Mouse (Mus musculus) fibroblast of lung, adult 2 months (primary cell): ENCODE results near the gene Ccl20.
A peak's percentile ranks its signal among the peaks of the same experiment; 100 is the strongest.

Experiments
- DNase-seq: peaks from one replicate; pipeline ENCODE4 v3.0.0-alpha.2; 2011; ENCODE audit warnings: low read depth

Ccl20 gene

DNA sequence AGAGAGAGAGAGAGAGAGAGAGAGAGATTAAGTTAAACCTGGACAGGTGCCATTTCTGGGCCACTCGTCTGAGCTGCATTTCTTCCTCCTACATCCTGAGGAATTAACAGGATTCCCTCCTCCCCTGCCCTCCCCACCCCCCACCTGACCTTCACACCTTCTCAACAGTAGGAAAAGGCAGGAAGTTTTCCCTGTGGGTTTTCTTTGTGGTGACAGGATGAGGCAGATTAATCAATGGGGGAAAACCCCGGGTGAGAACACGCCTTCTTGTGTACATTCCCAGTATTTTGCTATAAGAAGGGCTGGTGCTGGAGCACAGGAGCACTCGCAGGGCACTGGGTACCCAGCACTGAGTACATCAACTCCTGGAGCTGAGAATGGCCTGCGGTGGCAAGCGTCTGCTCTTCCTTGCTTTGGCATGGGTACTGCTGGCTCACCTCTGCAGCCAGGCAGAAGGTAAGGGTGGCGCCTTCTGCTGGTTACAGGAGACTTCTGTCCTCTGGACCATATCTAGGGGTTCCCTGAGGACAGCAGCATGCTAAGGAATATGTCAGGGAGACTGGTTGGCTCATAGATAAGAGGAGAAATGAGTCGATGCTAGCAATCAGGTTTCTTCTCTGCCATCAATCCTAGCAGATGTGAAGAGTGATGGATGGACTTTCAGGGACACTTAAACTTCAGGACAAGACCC, at the start of gene Ccl20:
Ccl20 (plus strand) TSS at position 320 of the 691 bp plus-strand sequence.
- no peak for DNase-seq

DNA sequence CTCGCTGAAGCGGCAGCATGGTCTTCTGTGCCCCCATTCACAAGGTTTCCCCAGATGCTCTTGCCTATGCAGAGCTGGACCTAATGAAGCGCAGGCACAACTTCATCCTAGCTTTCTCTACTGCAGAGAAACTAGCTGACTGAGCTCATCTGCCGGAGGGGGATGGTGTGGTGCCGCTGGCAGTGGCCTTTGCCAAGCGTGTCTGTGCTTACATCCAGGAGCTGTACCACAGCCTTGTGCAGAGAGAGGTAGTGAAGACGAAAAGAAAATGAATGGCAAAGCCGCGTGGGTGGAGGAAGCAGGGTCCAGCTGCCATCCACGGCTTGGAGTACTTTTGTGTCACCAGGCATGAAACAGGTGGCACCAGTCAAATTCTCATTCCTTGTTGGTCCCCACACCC, 49.4 kb upstream of the Ccl20 start:
- DNase-seq: no peak

DNA sequence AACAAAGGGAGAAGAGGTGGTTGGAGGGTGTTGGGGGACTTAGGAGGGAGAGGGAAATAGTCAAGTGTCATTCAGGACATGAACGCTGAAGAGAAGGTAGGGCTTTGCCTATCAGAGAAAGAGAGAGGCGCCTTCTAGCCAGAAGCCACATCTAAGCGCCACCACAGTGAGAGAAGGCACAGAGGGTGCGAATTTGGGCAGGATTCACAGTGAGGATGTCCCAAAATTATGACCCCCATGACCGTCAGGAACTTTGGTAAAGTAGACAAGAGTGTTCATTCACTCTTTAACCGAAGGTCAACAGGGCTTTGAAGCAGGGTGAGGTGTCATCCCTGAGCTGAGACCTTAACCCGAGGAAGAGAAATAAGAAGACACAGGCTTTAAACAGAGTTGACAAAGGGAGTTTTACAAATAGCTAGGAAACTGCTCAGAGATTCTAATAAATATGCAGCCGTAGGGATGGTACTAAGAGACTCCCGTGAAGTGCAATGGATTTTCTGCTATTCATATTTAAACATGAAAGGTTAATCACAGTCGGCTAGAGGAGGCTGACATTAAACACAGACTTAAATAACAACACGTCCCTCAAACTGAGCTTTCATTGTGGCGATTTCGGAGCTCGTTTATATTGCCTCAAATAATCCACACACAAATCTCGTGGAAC, 40.9 kb upstream of the Ccl20 start:
- DNase-seq: no peak

DNA sequence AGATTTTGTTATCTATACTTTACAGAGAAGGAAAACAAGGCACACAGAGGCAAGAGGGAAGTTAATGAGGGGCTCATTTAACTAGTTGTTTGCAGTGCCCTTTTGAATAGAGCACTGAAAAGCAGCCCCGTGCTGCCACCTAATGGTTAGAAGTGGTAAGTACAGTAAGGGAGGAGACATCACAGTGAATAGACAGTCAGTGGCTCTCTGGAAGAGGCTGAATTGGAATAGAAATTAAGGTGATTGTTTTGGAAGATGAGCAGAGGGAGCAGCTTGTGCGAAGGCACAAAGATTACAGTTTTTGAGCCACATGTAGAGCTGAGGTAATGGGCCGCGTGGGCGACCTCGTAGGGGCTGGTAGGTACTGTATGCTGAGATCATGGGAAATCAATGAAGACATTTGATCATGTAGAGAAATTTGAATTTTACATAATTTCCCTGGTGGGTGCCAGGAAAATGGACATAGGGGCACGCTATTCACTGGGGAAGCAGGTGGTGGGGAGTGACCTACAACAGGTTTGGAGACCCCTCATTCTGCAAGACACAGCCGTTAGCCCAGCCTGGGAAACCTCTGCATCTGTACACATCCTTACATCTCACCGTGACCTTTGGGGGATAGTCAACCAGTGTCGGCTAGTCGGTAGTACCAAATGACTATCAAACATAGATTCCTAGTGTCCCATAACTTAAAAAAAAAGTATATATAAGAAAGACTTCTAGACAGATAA, 40.2 kb upstream of the Ccl20 start:
- DNase-seq: no peak

DNA sequence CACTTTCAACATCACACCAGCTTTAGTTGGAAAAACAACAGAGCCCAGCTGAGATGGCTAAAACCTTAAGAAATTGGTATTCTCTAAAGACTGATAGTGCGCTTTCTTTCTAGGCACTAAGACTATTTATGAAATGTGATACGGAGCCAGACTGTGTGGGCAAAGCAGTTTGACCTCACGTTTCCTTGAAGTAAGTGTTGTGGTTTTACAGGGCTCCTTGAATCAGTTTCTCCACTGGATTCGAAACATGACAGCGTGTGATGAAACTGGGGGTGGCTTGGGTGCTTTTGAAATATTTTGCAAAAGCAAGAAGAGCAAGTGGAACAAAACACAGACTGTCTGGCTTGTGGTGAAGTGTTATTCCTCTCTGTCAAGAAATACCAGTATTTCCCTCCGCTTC, 39.5 kb upstream of the Ccl20 start:
- peak; percentile 43 for DNase-seq

DNA sequence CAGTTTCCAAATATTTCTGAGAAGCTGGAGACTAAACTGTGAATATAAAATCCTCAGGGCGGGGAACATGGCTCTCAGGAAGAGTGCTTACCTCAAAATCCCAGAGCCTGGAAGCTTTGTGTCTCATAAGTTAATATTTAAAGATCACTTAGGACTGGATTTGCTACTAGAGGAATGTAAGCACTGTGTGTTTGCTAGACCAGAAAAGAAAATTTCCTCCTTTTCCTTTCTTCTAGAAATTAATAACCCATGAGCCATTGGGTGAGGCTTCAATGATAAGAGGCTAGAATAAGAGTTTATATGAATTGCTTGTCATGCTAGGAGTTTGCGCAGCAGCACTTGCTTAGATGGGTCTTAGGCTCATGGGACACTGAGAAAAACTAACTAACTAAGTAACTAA, 31.8 kb upstream of the Ccl20 start:
- DNase-seq: no peak

DNA sequence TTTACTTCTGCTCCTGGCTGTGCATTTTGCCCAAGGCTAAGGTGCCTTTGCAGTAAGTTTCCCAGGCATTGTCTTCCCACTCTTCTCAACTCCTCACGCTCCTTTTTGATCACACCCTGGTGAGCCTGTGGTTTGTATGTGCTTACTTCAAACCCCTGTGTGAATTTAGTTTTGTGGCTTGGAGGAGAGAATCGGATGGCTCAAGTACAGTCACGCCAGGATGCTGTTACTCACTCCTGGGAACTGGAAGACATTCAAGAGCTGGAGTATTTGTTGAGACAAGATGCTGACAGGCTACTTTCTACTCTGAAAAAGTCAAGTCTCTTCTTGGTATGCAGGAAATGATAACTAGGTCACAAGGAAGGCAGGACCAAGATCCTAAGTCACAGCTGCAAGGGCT, 25.3 kb upstream of the Ccl20 start:
- DNase-seq: peak; percentile 86

DNA sequence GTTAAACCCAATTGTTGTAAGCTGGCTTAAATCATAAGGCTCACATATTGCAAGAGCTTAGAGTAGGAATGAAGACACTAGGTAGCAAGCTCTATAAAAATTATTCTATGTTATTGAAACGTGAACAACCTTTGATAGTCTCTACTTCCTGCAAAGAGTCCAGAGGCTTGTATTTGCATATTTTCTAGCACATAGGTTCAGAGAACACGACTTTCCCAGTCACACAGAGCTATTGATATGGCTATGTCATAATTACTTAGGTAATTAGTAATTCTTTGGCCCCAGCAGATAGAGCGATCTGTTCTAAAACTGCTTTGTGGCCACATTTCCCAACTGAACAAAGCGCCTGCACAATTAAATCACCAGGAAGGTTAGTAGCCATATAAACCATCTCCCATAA, 19.6 kb upstream of the Ccl20 start:
- no peak for DNase-seq

DNA sequence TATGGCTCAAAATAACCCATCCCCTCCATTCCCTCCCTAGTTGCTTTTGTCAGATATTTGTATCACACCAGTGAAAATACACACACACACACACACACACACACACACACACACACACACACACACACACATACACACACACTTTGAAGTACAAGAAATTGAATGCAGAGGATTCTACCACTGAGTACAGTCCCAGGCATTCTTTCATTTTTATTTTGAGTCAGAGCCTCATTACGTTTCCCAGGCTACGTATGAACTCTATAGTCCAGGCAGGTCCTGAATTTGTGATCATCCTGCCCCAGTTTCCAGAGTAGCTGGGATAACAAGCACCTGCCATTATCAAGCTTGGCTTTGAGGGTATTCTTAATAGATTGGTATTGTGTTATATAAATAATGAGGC, 17.4 kb upstream of the Ccl20 start:
- no peak for DNase-seq

DNA sequence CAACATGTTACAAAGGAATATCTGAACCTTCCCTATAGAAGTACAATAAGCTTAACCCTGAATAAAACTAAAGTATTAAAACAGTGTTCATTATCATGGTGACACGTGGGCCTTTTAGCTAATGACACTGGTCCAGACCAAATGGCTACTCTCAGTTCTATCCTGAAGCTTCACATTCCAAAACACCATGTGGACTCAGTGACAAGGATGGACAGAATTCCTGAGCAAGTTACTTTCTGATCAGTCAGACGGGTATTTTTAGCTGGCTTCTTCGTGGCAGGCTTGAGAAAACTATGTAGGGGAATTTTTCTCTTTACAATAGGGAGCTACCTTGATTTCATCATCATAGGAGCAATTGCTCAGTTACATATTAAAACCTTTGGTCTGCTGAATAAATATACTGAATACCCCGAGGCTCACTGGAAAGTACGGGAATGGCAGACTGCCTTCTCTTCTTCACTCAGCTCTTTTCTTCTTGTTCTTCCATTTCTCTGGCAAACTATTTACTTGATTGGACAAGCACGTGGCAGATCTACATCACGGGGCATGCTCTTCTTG, 16.9 kb upstream of the Ccl20 start:
- DNase-seq: no peak

DNA sequence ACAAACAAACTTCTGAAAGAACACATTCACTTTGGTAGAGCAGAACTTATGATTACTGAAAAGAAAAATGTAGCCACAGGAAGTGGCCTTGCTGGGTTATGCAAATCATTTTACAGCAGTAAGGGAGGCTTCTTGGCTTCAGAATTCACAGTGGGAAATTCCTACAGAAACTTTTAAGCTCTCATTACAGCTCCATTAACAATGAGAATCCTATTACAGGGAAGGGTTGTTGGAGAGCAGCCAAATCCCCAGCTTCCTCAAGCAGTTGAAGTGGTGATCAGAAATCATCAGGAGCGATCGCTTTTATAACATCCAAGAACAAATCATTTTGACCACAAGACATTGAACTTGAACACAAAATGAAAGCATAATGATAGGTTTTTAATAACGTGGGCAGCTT, 14.7 kb upstream of the Ccl20 start:
- no peak for DNase-seq

DNA sequence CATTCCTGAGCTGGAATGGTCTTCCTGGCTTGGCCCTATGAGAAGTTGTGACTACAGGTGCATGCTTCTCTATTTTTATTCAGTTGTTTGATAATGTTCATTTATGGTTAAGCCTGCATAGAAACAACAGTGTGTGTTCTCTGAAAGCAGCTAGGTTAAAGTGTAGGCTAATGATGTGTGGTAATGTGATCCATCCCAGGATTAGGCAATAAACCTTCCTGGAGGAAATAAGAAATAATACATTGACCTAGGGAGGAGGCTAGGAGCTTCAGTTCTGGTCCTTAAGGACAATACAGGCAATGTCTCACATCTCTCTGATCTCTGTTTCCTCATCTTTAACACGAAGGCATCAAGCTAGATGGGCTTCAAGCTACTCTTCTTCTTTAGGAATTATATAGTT, 11.1 kb upstream of the Ccl20 start:
- DNase-seq: no peak

DNA sequence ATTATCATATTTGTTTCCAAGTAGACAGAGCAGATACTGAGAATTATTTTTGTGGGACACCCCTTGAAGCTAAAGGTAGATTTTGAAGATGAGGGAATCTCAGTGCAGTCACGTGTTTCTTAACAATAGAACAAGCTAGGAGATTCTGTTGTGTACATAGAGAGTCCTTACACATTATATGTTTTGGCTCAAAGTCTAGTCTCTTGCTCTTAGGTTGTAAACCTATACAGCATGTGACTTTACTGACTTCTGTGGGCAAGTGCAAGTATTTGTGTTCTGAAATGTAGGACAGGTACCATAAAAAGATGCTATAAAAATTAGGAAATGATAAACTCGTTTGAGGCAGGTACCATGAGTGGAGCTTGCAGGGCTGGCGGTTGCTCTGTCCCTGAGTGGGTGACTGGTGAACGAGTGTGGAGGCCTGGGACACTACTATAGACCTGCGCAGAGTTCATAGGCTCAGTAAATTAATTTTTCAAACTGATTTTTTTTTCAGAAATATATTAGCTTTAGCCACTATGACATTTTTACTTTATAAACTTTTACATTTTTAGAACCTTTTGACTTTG, 9.1 kb upstream of the Ccl20 start:
- DNase-seq: no peak

DNA sequence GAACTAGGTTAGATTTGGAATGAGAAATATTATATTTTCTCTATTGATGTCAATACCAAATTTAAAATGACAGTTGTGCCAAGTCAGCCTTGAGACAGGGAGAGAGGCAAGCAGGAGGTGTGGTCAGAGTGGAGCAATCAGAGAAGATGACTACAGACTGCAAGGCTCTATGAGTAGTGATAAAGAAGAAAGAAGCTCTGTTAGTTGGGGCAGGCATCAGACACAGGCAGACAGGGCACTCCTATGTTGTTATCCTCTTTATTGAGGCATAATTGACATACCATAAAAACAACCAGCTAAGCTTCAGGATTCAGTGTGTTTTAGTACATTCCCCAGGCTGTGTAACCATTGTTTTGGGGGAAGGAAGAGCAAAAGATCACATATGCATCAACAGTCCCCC, 5.6 kb upstream of the Ccl20 start:
- DNase-seq: no peak

DNA sequence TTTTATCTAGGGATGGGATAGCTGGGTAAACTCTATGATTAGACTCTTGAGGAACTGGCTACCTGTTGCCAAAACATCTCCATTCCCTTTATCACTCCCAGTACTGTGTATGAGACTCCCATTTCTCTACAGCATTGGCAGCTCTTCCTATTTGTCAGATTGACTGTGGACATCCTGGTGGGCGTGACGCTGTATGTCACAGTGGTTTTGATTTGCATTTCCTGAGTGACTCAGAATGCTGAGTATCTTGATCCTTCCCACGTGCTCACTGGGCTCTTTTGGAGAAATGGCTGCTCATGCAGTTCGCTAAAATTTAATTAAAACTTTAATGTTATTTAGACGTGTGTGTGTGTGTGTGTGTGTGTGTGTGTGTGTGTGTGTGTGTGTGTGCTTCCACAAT, 4.8 kb upstream of the Ccl20 start:
- no peak for DNase-seq

DNA sequence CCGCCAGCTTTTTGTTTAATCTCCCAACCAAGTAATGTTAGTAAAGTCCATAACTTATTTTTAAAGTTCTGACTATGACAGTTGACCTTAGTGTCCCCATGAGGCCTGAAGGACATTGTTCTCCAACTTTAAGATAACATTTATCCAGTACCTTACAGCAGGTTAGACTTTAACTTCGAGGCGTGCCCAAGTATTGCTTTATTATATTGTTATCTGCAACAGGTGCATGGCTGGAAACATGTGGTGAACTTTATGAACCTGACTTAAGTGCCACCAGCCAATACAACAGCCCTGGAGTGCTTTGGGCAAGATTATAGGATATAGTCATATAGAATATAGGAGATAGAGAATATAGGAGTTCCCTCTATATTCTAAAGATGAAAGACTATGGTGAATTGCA, 651 bp downstream of the Ccl20 start:
- no peak for DNase-seq

DNA sequence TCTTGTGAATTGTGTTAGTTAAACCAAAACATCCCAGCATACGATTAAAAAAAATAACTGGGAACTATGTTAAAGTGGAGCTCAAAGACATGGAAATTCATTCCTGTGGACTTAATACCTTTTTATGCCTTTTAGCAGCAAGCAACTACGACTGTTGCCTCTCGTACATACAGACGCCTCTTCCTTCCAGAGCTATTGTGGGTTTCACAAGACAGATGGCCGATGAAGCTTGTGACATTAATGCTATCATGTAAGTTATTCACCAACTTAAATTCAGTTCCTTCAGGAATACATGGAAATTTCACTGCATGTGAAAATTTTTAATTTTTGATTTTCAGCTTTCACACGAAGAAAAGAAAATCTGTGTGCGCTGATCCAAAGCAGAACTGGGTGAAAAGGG, 1.1 kb downstream of the Ccl20 start:
- no peak for DNase-seq

DNA sequence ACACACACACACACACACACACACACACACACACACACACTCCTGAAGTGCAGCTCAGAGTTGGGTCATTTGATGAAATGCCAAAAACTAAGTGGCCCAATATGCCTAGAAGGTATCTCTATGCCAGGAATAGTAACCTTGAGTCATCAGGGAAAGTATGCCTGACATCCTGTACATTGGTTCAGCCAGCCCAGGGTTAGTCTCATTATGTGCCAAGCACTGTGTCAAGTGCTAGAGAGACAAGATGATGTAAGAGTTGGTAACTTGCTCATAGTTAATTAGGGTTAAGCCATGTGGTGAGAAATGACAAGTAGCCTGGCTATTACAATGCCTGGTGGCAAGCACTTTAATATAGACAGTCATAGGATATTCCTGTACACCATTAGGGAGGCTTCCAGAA, 3.3 kb downstream of the Ccl20 start:
- peak; percentile 57 for DNase-seq

DNA sequence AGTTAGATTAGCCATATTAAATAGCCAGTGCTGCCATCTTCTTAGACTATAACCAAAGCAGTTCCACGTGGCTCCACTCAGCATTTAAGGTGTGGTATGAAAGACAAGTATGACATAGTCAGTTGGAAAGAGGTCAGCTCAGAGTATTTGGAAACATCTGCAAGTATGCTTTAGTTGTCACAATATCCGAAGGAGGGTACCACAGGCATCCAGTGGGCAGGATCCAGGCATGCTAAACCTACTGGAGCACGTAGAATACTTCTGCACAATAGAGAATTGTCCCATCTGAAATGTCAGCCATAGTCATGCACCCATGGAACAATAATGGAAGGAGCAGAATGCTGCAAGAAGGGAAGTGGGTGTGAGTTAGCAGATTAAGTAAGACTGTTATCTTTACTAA, 3.7 kb downstream of the Ccl20 start:
- no peak for DNase-seq

DNA sequence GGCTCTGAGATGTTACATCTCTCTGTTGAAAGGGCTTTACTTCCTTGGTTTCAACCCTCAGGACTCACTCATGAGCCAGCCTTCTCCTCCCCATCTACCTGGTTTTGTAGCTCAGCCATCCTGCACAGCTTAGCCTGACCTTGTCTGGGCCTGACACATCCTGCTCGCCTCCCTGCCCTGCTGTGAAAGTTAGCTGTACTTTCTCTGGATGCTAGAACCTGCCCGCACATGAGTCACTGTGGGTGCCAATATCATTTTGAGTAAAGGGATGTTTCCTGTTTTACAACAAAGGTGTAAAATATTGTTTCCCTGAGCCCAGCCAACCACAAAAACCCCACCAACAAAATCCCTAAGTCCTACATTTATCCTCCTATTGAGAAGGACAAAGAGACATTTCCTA, 6.6 kb downstream of the Ccl20 start:
- no peak for DNase-seq

DNA sequence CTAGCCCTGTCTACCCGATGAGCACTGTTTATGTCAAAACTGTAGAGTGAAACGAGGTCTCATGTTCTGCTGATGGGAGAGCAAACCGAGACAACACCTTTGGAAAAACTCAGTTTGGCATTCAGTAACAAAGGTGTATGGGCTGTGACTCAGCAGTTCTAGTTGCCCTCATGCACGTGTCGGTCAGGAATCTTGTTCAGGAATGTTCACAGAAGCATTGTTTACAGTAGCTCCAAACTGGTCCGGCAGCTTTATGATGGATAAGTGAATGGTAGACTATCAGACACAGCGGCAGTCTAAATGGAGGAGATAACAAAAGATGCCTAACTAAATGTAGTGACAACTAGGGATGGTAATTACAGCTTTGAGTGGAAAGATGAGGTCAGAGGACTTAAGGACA, 19.3 kb downstream of the Ccl20 start:
- no peak for DNase-seq

DNA sequence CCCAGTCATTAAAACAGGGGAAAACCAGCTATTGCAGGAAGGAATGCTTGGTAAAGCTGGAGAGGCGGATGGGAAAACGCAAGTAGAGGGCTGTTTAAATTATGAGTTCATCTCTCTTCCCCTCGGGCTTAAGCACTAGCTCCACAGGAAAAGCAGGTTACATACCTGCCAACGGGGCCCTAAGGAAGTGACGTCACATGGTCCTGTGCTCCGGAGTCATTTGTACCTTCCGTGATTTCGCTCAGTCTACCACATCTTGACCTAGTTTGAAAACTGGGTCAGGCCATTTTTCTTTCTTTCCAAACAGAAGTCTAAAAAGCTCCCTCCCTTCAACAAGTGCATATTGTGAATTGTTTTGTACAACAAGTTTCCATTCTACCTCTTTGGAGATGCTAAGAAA, 21.3 kb downstream of the Ccl20 start:
- DNase-seq: no peak

DNA sequence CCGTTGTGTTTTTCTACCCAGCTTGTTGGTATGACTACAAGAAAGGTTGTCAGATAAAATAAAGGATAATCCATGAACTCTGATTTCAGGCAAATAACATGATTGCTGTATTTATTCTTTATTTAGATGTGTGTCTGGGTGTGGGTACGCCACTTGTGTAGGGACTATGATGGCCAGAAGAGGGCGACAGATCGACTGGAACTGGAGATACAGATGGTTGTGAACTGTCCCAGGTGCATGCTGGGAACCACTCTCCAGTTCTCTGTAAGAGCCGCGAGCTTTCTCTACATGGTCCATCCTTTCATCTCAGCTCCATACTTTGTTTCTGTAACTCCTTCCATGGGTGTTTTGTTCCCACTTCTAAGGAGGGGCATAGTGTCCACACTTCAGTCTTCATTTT, 22.2 kb downstream of the Ccl20 start:
- DNase-seq: no peak
